Mouse (Mus musculus): ENCODE results near the gene Nid2. TPM values are rescaled to one million over a fixed set of nuclear protein-coding genes. Genes with fewer than 3 reads are reported as not detected.
A peak's percentile ranks its signal among the peaks of the same experiment; 100 is the strongest.

The Nid2 gene
- polyA plus RNA-seq, 1 experiment from 2014 or later: 1.9 TPM

- TF ChIP-seq CTCF (IDR thresholded peaks at IDR 0.05): no peak
- in situ Hi-C loops (cut with MboI; ENCODE audit: low pct_unique_long_range_greater_than_20kb): no loop called here
- ChIA-PET POLR2A (interaction anchor here (0.7 kb wide), 1 partner anchor 82 kb away, joined by 3 read pairs; no protein-coding TSS in a partner anchor), CTCF (interaction anchor here (0.6 to 4.0 kb wide), 6 partner anchors 8 to 68 kb away, joined by 3 to 19 read pairs (median 3); no protein-coding TSS in a partner anchor)
- ATAC-seq (no peak), DNase-seq (ENCODE audit: low read depth, low spot score) (no peak)
- no peaks in the 10 kb centered on the region for H3K27me3 ChIP-seq
Observed at GRCm38 (mm10) chr14:19776890-19777289, 25.8 kb downstream of the Nid2 start.

DNA sequence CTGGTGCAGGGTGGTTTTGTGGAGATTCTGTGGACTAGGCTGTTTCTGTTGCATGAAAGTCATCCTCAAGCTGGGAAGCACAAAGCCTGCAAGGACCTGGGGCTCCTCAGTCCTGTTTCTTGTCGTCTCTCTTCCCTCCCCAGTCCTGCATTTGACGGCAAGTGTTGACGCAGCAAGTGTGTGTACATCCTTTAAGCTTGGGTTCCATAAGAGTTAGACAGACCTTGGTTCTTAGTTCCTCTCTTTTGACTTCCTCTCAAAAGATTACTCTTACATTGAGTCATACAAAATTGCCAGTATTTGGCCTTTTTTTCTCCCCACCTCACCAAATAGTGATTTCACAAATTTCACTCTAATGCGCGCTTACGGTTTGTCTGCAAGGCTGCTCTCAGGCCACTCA, 26.3 kb downstream of the Nid2 start:
- H3K27me3 ChIP-seq: no peaks in the 10 kb centered on the region
- ChIA-PET POLR2A (no interaction called here), CTCF (interaction anchor here (1.1 to 1.9 kb wide), 4 partner anchors 11 to 29 kb away, joined by 3 to 5 read pairs (median 3); no protein-coding TSS in a partner anchor)
- ATAC-seq (no peak), DNase-seq (ENCODE audit: low read depth, low spot score) (no peak)
- no peak for TF ChIP-seq CTCF (IDR thresholded peaks at IDR 0.05)
- in situ Hi-C loops (cut with MboI; ENCODE audit: low pct_unique_long_range_greater_than_20kb): no loop called here

DNA sequence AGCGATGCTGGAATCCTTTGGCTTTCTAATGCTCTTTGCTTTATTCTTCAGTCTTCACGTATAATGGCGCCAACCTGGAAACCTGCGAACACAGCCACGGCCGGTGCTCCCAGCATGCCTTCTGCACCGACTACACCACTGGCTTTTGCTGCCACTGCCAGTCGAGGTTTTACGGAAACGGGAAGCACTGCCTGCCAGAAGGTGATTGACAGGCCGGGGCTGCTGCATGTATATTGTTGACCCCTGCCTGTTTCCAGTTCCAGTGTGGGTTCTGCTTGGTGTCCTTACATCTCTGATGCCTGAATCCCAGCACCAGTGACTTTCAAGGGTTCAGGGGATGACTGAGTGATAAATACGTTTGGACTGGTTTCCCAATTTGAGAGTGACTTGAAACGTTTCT, 26.9 kb downstream of the Nid2 start:
- no peak for ATAC-seq
- H3K27me3 ChIP-seq: no peaks in the 10 kb centered on the region
- TF ChIP-seq CTCF (IDR thresholded peaks at IDR 0.05): no peak
- no peak for DNase-seq (ENCODE audit: low read depth, low spot score)
- in situ Hi-C loops (cut with MboI; ENCODE audit: low pct_unique_long_range_greater_than_20kb): no loop called here
- CTCF ChIA-PET: interaction anchor here (1.1 kb wide), 1 partner anchor 11 kb away, joined by 3 read pairs; no protein-coding TSS in a partner anchor
- POLR2A ChIA-PET: no interaction called here

GRCm38 (mm10) chr14:19785797-19786588, 34.9 kb downstream of the Nid2 start:
- H3K27me3 ChIP-seq: no peaks in the 10 kb centered on the region
- CTCF ChIA-PET: interaction anchor here (0.7 to 3.2 kb wide), 8 partner anchors 11 to 380 kb away, joined by 3 to 19 read pairs (median 4); no protein-coding TSS in a partner anchor
- in situ Hi-C loops (cut with MboI; ENCODE audit: low pct_unique_long_range_greater_than_20kb): no loop called here
- DNase-seq (ENCODE audit: low read depth, low spot score) (no peak), ATAC-seq (peak; percentile 95)
- POLR2A ChIA-PET: interaction anchor here (1.0 to 1.2 kb wide), 2 partner anchors 27 to 48 kb away, joined by 3 read pairs; no protein-coding TSS in a partner anchor
- TF ChIP-seq CTCF (IDR thresholded peaks at IDR 0.05): no peak

GRCm38 (mm10) chr14:19788443-19788842, 37.4 kb downstream of the Nid2 start:
- ATAC-seq (no peak), DNase-seq (ENCODE audit: low read depth, low spot score) (no peak)
- in situ Hi-C loops (cut with MboI; ENCODE audit: low pct_unique_long_range_greater_than_20kb): no loop called here
- TF ChIP-seq CTCF (IDR thresholded peaks at IDR 0.05): no peak
- ChIA-PET CTCF (interaction anchor here (0.8 to 2.1 kb wide), 2 partner anchors 19 to 47 kb away, joined by 3 to 4 read pairs; no protein-coding TSS in a partner anchor), POLR2A (interaction anchor here (0.9 to 1.8 kb wide), 4 partner anchors 10 to 42 kb away, joined by 3 to 5 read pairs (median 4); no protein-coding TSS in a partner anchor)
- no peaks in the 10 kb centered on the region for H3K27me3 ChIP-seq

- in situ Hi-C loops (cut with MboI; ENCODE audit: low pct_unique_long_range_greater_than_20kb): no loop called here
- ChIA-PET CTCF (interaction anchor here (1.2 to 1.7 kb wide), 3 partner anchors 10 to 19 kb away, joined by 3 to 5 read pairs (median 5); no protein-coding TSS in a partner anchor), POLR2A (no interaction called here)
- no peaks in the 10 kb centered on the region for H3K27me3 ChIP-seq
- DNase-seq (ENCODE audit: low read depth, low spot score): no peak
- TF ChIP-seq CTCF (IDR thresholded peaks at IDR 0.05): no peak
- no peak for ATAC-seq
Observed at GRCm38 (mm10) chr14:19794881-19795280, 43.8 kb downstream of the Nid2 start.

DNA sequence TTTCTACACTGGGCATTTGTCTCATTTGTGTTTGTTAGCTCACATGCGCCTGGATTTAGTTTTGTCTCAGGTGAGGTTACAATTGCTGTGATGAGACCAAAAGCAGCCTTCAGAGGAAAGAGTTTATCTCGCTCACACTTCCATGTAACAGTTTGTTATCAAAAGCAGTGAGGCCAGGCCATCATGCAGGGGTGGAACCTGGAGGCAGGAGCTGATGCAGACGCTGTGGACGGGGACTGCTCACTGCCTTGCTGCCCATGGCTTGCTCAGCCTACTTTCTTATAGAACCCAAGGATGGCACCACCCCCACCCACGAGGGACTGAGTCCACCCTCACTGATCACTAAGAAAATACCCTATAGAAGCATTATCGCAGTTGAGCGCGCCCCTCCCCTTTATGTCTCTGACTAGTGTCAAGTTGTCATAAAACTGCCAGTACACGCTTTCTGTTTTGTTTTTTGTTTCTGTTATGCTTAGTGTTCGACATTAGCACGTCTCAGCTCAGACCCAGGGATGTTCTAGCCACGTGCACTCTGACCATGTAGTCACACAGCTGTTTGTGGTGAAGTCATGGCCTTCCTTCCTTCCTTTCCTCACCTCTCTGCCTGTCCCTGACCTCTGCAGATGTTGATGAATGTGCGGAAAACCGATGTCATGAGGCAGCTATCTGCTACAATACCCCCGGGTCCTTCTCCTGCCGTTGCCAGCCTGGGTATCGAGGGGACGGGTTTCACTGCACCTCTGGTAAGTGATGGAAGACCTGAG, 45.7 kb downstream of the Nid2 start:
- DNase-seq (ENCODE audit: low read depth, low spot score): no peak
- no peaks in the 10 kb centered on the region for H3K27me3 ChIP-seq
- no peak for ATAC-seq
- no peak for TF ChIP-seq CTCF (IDR thresholded peaks at IDR 0.05)
- in situ Hi-C loops (cut with MboI; ENCODE audit: low pct_unique_long_range_greater_than_20kb): no loop called here
- CTCF ChIA-PET: interaction anchor here (1.7 to 1.8 kb wide), 2 partner anchors 10 to 16 kb away, joined by 4 to 5 read pairs; no protein-coding TSS in a partner anchor
- POLR2A ChIA-PET: interaction anchor here (1.4 kb wide), 1 partner anchor 10 kb away, joined by 4 read pairs; no protein-coding TSS in a partner anchor

- ChIA-PET POLR2A (no interaction called here), CTCF (interaction anchor here (1.2 kb wide), 1 partner anchor 13 kb away, joined by 4 read pairs; no protein-coding TSS in a partner anchor)
- no peak for ATAC-seq
- in situ Hi-C loops (cut with MboI; ENCODE audit: low pct_unique_long_range_greater_than_20kb): no loop called here
- no peak for DNase-seq (ENCODE audit: low read depth, low spot score)
- no peaks in the 10 kb centered on the region for H3K27me3 ChIP-seq
- TF ChIP-seq CTCF (IDR thresholded peaks at IDR 0.05): no peak
Observed at GRCm38 (mm10) chr14:19800485-19800884, 49.4 kb downstream of the Nid2 start.

DNA sequence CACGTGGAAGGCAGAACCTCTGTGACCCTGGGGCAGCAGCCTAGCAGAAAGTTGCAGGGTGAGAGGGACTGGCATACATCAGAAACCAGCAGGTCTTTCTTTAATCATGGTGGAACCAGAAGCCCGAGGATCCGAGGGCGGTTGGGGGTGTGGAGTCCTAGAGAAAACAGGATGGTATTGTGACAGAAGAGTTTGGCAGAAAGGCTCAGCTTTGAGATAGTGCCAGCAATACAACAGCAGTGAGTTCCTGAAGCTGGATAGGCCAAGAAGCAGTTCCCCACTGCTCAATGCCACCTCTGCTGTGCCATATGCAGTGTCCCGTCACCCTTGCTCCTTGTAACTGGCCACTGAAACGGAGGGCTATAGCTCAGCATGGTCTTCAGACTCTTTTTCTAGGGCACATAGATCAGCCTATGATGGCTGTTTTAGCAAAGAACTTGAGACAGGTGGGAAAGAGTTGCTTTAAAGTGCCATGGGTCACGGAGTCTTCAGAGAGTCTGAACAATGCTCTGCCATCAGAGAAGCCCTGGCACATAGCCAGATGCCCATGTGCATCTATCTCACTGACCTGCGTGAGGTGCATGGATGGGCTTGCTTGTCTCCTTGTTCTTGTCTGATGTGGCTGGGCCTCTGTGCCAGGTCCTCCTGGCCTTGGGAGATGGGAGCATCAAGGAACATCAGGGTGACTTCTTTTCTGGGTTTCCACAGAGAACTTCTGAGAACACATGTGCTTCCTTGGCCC, 50.6 kb downstream of the Nid2 start:
- no peaks in the 10 kb centered on the region for H3K27me3 ChIP-seq
- TF ChIP-seq CTCF (IDR thresholded peaks at IDR 0.05): no peak
- in situ Hi-C loops (cut with MboI; ENCODE audit: low pct_unique_long_range_greater_than_20kb): no loop called here
- ChIA-PET CTCF (no interaction called here), POLR2A (no interaction called here)
- no peak for ATAC-seq
- DNase-seq (ENCODE audit: low read depth, low spot score): no peak

DNA sequence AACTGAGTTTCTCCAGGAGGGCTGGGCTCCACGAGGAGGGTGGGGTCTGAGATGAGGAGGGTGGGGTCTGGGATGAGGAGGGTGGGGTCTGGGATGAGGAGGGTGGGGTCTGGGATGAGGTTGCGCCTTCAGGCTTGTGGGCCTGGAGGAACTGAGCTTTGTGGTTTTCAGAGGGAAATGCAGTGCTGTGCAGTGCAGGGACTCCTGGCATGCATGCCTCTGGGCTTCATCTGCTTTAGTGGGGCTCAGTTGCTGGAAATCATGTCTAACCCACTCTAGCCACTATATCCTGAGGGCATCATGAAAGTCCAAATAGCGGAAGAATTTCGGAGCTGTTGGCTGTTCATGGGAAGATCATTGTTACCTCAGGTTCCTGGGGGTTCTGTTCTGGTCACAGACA, 52.2 kb downstream of the Nid2 start:
- H3K27me3 ChIP-seq: no peaks in the 10 kb centered on the region
- CTCF ChIA-PET: no interaction called here
- POLR2A ChIA-PET: interaction anchor here (1.3 kb wide), 1 partner anchor 279 kb away, joined by 3 read pairs; no protein-coding TSS in a partner anchor
- no peak for ATAC-seq
- in situ Hi-C loops (cut with MboI; ENCODE audit: low pct_unique_long_range_greater_than_20kb): no loop called here
- TF ChIP-seq CTCF (IDR thresholded peaks at IDR 0.05): no peak
- DNase-seq (ENCODE audit: low read depth, low spot score): no peak
